Mouse (Mus musculus) limb, embryonic 11.5 days (tissue): ENCODE measurements around the gene Man2b1. TPM values are rescaled to one million over a fixed set of nuclear protein-coding genes. Genes with fewer than 3 reads are reported as not detected.

Experiments used
- microRNA-seq: library from miRNA; unstranded; fragments of <30 nt; microRNA quantifications from one replicate; pipeline ENCODE4, GENCODE M21; 2016
- polyA plus RNA-seq: library from polyadenylated mRNA; unstranded; fragments of >200 nt; fragmentation: Nextera tagmentation; extraction: Ambion mirVana; gene quantifications from 2 replicates; pipeline ENCODE4 v1.2.1, GENCODE M21; 2014

The Man2b1 gene
- polyA plus RNA-seq, 1 experiment from 2014 or later: 22.1 TPM

Small RNA genes within 50 kb of the gene (microRNA-seq; reads per million reads assigned to microRNA genes)
- gene Gm23388 (4.9 reads per million, percentile 10 among the genes with 10 or more reads in this experiment), gene Mir7070 (1.2 reads per million)

Other genes starting within 250 kb of the Man2b1 start
- 93.1 and 93.4 TPM in 2 replicates for gene Rad23a, start 242.6 kb upstream of the Man2b1 start, polyA plus RNA-seq
- 854 and 918 TPM in 2 replicates for gene Calr, start 236.3 kb upstream of the Man2b1 start, polyA plus RNA-seq
- 99.9 and 105 TPM in 2 replicates for gene Farsa, start 226.3 kb upstream of the Man2b1 start, polyA plus RNA-seq
- 86.5 and 89.0 TPM in 2 replicates for gene Syce2, start 211.2 kb upstream of the Man2b1 start, polyA plus RNA-seq
- 42.1 and 43.3 TPM in 2 replicates for gene Gcdh, start 189.3 kb upstream of the Man2b1 start, polyA plus RNA-seq
- gene Klf1, start 181.3 kb upstream of the Man2b1 start, polyA plus RNA-seq: 9.1 and 11.0 TPM in 2 replicates
- 8.2 and 8.6 TPM in 2 replicates for gene Dnase2a, start 174.7 kb upstream of the Man2b1 start, polyA plus RNA-seq
- gene Mast1, start 145.9 kb upstream of the Man2b1 start, polyA plus RNA-seq: 0.17 and 0.71 TPM in 2 replicates
- 0.16 TPM in 1 of 2 replicates, not detected in the other for gene Rtbdn, start 136.3 kb upstream of the Man2b1 start, polyA plus RNA-seq
- gene Gm49661, start 113.8 kb upstream of the Man2b1 start, polyA plus RNA-seq: not detected in 2 replicates
- gene Prdx2, start 113.7 kb upstream of the Man2b1 start, polyA plus RNA-seq: 1,235 and 1,326 TPM in 2 replicates
- gene Rnaseh2a, start 113.5 kb upstream of the Man2b1 start, polyA plus RNA-seq: 127 and 133 TPM in 2 replicates
- gene Junb, start 104.6 kb upstream of the Man2b1 start, polyA plus RNA-seq: 7.2 and 7.7 TPM in 2 replicates
- gene Hook2, start 92.7 kb upstream of the Man2b1 start, polyA plus RNA-seq: 14.5 and 15.2 TPM in 2 replicates
- gene Best2, start 68.7 kb upstream of the Man2b1 start, polyA plus RNA-seq: not detected in 2 replicates
- 119 and 131 TPM in 2 replicates for gene Asna1, start 58.0 kb upstream of the Man2b1 start, polyA plus RNA-seq
- gene Trir, start 56.4 kb upstream of the Man2b1 start, polyA plus RNA-seq: 194 and 197 TPM in 2 replicates
- 12.7 and 16.3 TPM in 2 replicates for gene Tnpo2, start 46.4 kb upstream of the Man2b1 start, polyA plus RNA-seq
- gene Fbxw9, start 23.2 kb upstream of the Man2b1 start, polyA plus RNA-seq: 21.0 and 21.2 TPM in 2 replicates
- gene Gm5741, start 15.3 kb upstream of the Man2b1 start, polyA plus RNA-seq: 0.75 TPM in 1 of 2 replicates, not detected in the other
- 69.4 and 73.8 TPM in 2 replicates for gene Dhps, start 11.5 kb upstream of the Man2b1 start, polyA plus RNA-seq
- 112 and 115 TPM in 2 replicates for gene Wdr83os, start 2.5 kb upstream of the Man2b1 start, polyA plus RNA-seq
- 54.9 and 57.7 TPM in 2 replicates for gene Wdr83, start 2.0 kb upstream of the Man2b1 start, polyA plus RNA-seq
- gene Zfp791, start 39.8 kb downstream of the Man2b1 start, polyA plus RNA-seq: 2.1 and 2.3 TPM in 2 replicates
- gene Cks1brt, start 68.7 kb downstream of the Man2b1 start, polyA plus RNA-seq: not detected in 2 replicates
- not detected in 2 replicates for gene Olfr371, start 142.7 kb downstream of the Man2b1 start, polyA plus RNA-seq
- 158 and 159 TPM in 2 replicates for gene Orc6, start 216.4 kb downstream of the Man2b1 start, polyA plus RNA-seq
- 137 and 150 TPM in 2 replicates for gene Vps35, start 216.5 kb downstream of the Man2b1 start, polyA plus RNA-seq